Mouse (Mus musculus) forebrain, embryonic 13.5 days (tissue): Measurements from ENCODE around the gene Emp1. TPM values are rescaled to one million over a fixed set of nuclear protein-coding genes. Genes with fewer than 3 reads are reported as not detected.
A peak's percentile ranks its signal among the peaks of the same experiment; 100 is the strongest.

Experiments
- ATAC-seq: fragments of 200-750 bp; cut with Nextera tagmentation; 2 replicates; pipeline ENCODE4 v1.8.0; 2017
- H3K27ac ChIP-seq: fragments of 300-500 bp; sonication (generic); 2 replicates; pipeline ENCODE4 v1.5.1; 2015; ENCODE audit warnings: inconsistent platforms, mild to moderate bottlenecking, moderate library complexity
- H3K27me3 ChIP-seq: fragments of 300-500 bp; sonication (generic); 2 replicates; pipeline ENCODE4 v1.6.1; 2015; ENCODE audit warnings: mild to moderate bottlenecking, inconsistent platforms
- H3K36me3 ChIP-seq: fragments of 300-500 bp; sonication (generic); 2 replicates; pipeline ENCODE4 v1.6.1; 2015; ENCODE audit warnings: mild to moderate bottlenecking, inconsistent platforms; ENCODE audit not compliant: poor library complexity, severe bottlenecking
- H3K4me1 ChIP-seq: fragments of 300-500 bp; sonication (generic); 2 replicates; pipeline ENCODE4 v1.6.1; 2015; ENCODE audit warnings: inconsistent platforms
- H3K4me2 ChIP-seq: fragments of 300-500 bp; sonication (generic); 2 replicates; pipeline ENCODE4 v1.6.1; 2015; ENCODE audit warnings: inconsistent platforms, mild to moderate bottlenecking, moderate library complexity
- H3K4me3 ChIP-seq: fragments of 300-500 bp; sonication (generic); 2 replicates; pipeline ENCODE4 v1.5.1; 2015; ENCODE audit warnings: mild to moderate bottlenecking, inconsistent platforms
- H3K9ac ChIP-seq: fragments of 300-500 bp; sonication (generic); 2 replicates; pipeline ENCODE4 v1.6.1; 2015; ENCODE audit warnings: mild to moderate bottlenecking, inconsistent platforms
- H3K9me3 ChIP-seq: fragments of 300-500 bp; sonication (generic); replicated peaks from 2 replicates; pipeline ENCODE4 v1.6.1; 2016; ENCODE audit warnings: inconsistent platforms
- WGBS: fragments of 180-500 bp; shearing (Covaris S2); methylation state at CpG from one replicate; pipeline ENCODE4 v1.1.7; 2015; 5-methylcytosine and 5-hydroxymethylcytosine counted together
- polyA plus RNA-seq: library from polyadenylated mRNA; unstranded; fragments of >200 nt; fragmentation: Nextera tagmentation; extraction: Ambion mirVana; gene quantifications from 2 replicates; pipeline ENCODE4 v1.2.1, GENCODE M21; 2015

Gene Emp1
- polyA plus RNA-seq, 1 experiment from 2014 or later: 5.0 TPM

DNA sequence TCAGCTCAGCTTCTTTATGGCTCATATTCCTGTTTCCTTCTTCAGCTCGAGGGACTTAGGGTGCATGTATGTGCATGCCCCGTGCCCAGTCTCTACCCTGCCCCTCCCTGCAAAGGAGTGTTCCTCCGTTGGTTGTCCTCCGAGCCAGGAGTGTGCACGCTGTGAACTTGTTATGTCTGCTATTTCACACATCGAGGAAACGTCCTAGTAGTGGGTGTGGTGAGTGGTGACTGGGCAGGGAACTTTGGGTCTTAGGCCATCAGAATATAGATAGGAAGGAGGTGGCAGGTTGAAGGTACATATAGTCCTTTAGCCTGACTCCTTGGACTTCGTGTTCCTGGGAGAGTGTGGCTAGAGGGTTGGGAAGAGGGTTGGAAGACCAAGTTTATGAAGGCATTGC lies 26.4 kb downstream of the Emp1 start:
- ATAC-seq: no peak
- 83% methylated on average over 8 of the region's 8 CpGs for WGBS
- no peak overlapping the region for H3K9ac ChIP-seq

DNA sequence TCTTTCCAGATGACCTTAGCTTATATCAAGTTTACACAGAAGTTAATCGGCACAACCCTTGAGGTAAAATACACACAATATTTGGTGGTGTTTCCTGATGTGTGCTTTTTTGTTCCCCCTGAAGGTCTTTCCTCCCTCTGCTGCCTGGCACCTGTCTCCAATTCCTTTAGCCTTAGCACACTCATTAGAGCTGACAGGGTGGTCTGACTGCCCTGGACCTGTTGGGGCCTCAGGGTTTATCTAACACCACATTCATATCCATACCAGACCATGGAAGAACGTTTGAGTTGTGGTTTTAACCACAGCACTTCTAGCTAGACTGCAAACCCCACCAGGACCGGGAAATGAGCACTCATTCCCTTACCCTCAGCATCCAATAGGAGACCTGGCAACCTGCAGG lies 28.1 kb downstream of the Emp1 start:
- H3K4me1 ChIP-seq: no peaks in the 10 kb centered on the region
- H3K36me3 ChIP-seq: no peaks in the 10 kb centered on the region
- H3K9ac ChIP-seq: no peak overlapping the region
- 74% methylated on average over 3 of the region's 3 CpGs for WGBS
- no peaks in the 10 kb centered on the region for H3K27me3 ChIP-seq
- H3K9me3 ChIP-seq: no peaks in the 10 kb centered on the region
- no peak overlapping the region for H3K27ac ChIP-seq
- ATAC-seq: no peak
- H3K4me2 ChIP-seq: no peak overlapping the region
- no peak overlapping the region for H3K4me3 ChIP-seq

More for the DNA sequence above, 26.4 kb downstream of the Emp1 start:
- H3K4me2 ChIP-seq: no peak overlapping the region
- no peak overlapping the region for H3K4me3 ChIP-seq
- H3K4me1 ChIP-seq: no peaks in the 10 kb centered on the region
- H3K27me3 ChIP-seq: no peaks in the 10 kb centered on the region
- no peaks in the 10 kb centered on the region for H3K9me3 ChIP-seq
- H3K27ac ChIP-seq: no peak overlapping the region
- no peaks in the 10 kb centered on the region for H3K36me3 ChIP-seq

- Histone ChIP-seq H3K9ac (no peak overlapping the region), H3K9me3 (no peaks in the 10 kb centered on the region), H3K4me2 (no peak overlapping the region), H3K27ac (no peak overlapping the region), H3K4me3 (no peak overlapping the region), H3K4me1 (no peaks in the 10 kb centered on the region), H3K27me3 (no peaks in the 10 kb centered on the region), H3K36me3 (no peaks in the 10 kb centered on the region)
- 86% methylated on average over 8 of the region's 8 CpGs for WGBS
- no peak for ATAC-seq
Measured at GRCm38 (mm10) chr6:135395375-135395774, 33.0 kb downstream of the Emp1 start.

- no peak overlapping the region for H3K27ac ChIP-seq
- H3K4me2 ChIP-seq: no peak overlapping the region
- H3K9ac ChIP-seq: no peak overlapping the region
- no peak overlapping the region for H3K4me3 ChIP-seq
- no peaks in the 10 kb centered on the region for H3K4me1 ChIP-seq
- no peak for ATAC-seq
- no peaks in the 10 kb centered on the region for H3K9me3 ChIP-seq
- 82% methylated on average over 4 of the region's 4 CpGs for WGBS
- H3K27me3 ChIP-seq: no peaks in the 10 kb centered on the region
- H3K36me3 ChIP-seq: no peaks in the 10 kb centered on the region
Measured at GRCm38 (mm10) chr6:135397089-135397488, 34.7 kb downstream of the Emp1 start.

GRCm38 (mm10) chr6:135397788-135398187 lies 35.4 kb downstream of the Emp1 start:
- Histone ChIP-seq H3K27ac (no peak overlapping the region), H3K4me3 (no peak overlapping the region), H3K36me3 (no peaks in the 10 kb centered on the region), H3K9ac (no peak overlapping the region), H3K4me1 (no peaks in the 10 kb centered on the region), H3K4me2 (no peak overlapping the region), H3K9me3 (no peaks in the 10 kb centered on the region), H3K27me3 (no peaks in the 10 kb centered on the region)
- 89% methylated on average over 8 of the region's 8 CpGs for WGBS
- no peak for ATAC-seq

DNA sequence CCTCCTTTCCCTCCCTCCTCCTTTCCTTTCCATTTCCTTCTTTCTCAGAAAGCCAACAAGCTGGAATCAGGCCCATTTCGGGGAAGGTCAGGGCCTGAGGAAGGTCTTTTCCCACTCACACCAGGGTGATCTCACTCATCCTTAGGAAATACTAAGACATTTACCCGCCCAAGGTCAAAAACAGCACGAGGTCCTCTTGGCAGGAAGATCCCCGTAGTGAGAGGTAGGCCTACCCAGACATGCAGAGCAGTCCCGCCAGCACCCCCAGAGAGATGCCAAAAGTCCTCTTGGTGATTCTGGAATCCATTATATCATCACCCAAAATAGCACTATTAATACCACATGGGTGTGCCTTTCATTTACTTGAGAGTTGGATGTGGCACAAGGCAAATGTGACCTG lies 36.5 kb downstream of the Emp1 start:
- 79% methylated on average over 5 of the region's 5 CpGs for WGBS
- Histone ChIP-seq H3K27ac (no peak overlapping the region), H3K4me1 (no peaks in the 10 kb centered on the region), H3K4me3 (no peak overlapping the region), H3K4me2 (no peak overlapping the region), H3K27me3 (no peaks in the 10 kb centered on the region), H3K36me3 (no peaks in the 10 kb centered on the region), H3K9ac (no peak overlapping the region), H3K9me3 (no peaks in the 10 kb centered on the region)
- ATAC-seq: no peak

DNA sequence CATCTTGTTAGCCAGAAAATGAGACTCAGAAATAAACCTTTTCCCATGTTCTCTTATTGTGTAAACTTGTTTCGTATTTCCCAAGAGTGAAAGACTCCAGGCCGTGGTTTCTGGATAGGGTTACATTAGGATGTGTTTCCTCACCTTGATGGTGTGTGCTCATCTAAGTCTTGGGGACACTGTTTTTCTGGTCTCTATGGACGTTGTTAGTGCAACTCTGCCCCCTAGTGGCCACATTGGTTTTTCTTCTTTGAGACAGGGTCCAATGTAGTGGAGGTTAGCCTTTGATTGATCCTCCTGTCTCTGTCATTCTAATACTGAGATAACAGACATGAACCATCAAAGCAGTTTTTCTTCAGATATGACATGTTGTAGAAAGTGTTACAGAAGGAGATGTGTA lies 38.0 kb downstream of the Emp1 start:
- no peak overlapping the region for H3K4me3 ChIP-seq
- H3K9me3 ChIP-seq: no peaks in the 10 kb centered on the region
- peak; percentile 62; the same call in 1 of the 2 replicates for ATAC-seq
- no peak overlapping the region for H3K4me2 ChIP-seq
- 45% methylated on average over 3 of the region's 3 CpGs for WGBS
- no peaks in the 10 kb centered on the region for H3K36me3 ChIP-seq
- no peak overlapping the region for H3K9ac ChIP-seq
- no peak overlapping the region for H3K27ac ChIP-seq
- H3K27me3 ChIP-seq: no peaks in the 10 kb centered on the region
- no peaks in the 10 kb centered on the region for H3K4me1 ChIP-seq

GRCm38 (mm10) chr6:135405093-135405492 lies 42.7 kb downstream of the Emp1 start:
- Histone ChIP-seq H3K4me2 (no peak overlapping the region), H3K9ac (no peak overlapping the region), H3K4me3 (no peak overlapping the region), H3K4me1 (no peaks in the 10 kb centered on the region), H3K36me3 (no peaks in the 10 kb centered on the region), H3K27ac (no peak overlapping the region), H3K27me3 (no peaks in the 10 kb centered on the region), H3K9me3 (no peaks in the 10 kb centered on the region)
- 86% methylated on average over 11 of the region's 11 CpGs for WGBS
- no peak for ATAC-seq

DNA sequence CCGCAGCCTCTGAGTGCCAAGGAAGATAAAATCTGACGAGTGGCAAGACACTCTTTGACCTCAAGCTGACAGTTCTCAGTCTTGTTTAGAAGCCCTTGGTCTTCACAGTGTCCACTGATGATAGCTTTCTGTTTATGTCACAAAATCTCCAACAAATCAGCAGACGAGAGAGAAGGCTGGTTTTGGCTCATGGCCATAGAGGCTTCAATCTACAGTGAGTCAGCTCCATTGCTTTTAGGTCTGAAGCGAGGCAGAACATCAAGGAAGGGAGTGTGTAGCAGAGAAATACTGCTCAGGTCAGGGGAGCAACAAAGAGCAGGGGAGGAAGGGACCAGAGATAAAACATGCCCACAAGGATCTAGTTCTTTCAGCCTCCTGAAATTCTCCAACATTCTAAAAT lies 45.0 kb downstream of the Emp1 start:
- no peak for ATAC-seq
- Histone ChIP-seq H3K9ac (no peak overlapping the region), H3K36me3 (no peaks in the 10 kb centered on the region), H3K27me3 (no peaks in the 10 kb centered on the region), H3K4me1 (no peaks in the 10 kb centered on the region), H3K4me2 (no peak overlapping the region), H3K27ac (no peak overlapping the region), H3K4me3 (no peak overlapping the region), H3K9me3 (no peaks in the 10 kb centered on the region)
- WGBS: 72% methylated on average over 4 of the region's 4 CpGs

DNA sequence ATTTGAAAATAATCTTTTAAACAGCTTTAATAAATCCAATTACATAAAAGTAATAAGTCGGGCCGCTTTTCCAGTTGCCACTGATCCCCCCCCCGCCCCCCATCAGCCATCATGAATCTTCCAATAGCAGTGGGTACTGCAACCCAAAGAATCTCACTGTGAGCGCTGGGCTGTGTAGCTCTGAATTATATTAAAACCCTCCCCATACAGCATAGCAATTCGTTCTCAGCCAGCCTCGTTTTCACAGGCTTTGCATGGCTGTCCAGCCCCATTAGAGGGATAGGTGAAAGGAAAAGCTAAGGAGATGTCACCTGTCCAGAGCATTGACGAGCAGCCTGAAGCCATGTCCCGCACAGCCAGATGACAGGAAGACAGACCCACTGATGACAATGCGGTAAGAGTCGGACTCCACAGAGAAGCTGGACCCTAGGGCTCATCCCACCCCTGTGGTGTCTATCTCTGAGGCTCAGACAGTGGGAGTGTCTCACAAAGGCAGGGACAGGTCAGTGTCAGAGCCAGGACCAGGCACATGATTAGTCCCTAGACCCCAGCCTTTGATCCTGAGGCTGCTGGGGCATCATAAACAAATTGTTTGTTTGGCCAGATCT lies 49.5 kb downstream of the Emp1 start:
- Histone ChIP-seq H3K36me3 (no peaks in the 10 kb centered on the region), H3K27me3 (no peaks in the 10 kb centered on the region), H3K9me3 (no peaks in the 10 kb centered on the region), H3K4me3 (no peak overlapping the region), H3K4me1 (no peaks in the 10 kb centered on the region), H3K4me2 (no peak overlapping the region), H3K9ac (no peak overlapping the region), H3K27ac (no peak overlapping the region)
- no peak for ATAC-seq
- WGBS: 90% methylated on average over 10 of the region's 10 CpGs

- 87% methylated on average over 6 of the region's 6 CpGs for WGBS
- ATAC-seq: no peak
- no peak overlapping the region for H3K4me3 ChIP-seq
- H3K4me1 ChIP-seq: no peaks in the 10 kb centered on the region
- H3K36me3 ChIP-seq: no peaks in the 10 kb centered on the region
- H3K27me3 ChIP-seq: no peaks in the 10 kb centered on the region
- H3K9me3 ChIP-seq: no peaks in the 10 kb centered on the region
- no peak overlapping the region for H3K9ac ChIP-seq
- H3K27ac ChIP-seq: no peak overlapping the region
- no peak overlapping the region for H3K4me2 ChIP-seq
Measured at GRCm38 (mm10) chr6:135412649-135413048, 50.3 kb downstream of the Emp1 start.

DNA sequence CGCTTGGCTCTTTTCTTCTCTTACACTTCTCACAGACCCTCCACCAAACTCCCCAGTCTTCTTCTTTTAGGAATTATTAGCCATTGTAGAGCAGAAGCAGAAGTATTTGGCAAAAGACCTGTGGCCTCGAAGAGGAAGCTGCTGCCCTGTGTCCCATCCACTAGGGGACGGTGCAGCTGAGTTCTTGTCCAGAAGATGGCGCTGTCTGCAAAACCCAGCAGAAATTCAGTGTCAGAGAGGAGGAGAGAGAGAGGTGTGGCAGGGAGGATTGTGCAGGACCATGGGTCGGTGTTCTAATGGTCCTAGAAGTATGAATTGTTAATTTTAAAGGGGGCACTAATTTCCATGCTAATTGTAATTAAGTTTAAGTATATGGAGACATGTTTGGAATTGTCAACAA lies 55.1 kb downstream of the Emp1 start:
- no peak overlapping the region for H3K4me2 ChIP-seq
- 28% methylated on average over 5 of the region's 5 CpGs for WGBS
- no peaks in the 10 kb centered on the region for H3K4me1 ChIP-seq
- no peak overlapping the region for H3K4me3 ChIP-seq
- no peaks in the 10 kb centered on the region for H3K27me3 ChIP-seq
- no peak overlapping the region for H3K27ac ChIP-seq
- no peak overlapping the region for H3K9ac ChIP-seq
- no peaks in the 10 kb centered on the region for H3K9me3 ChIP-seq
- no peaks in the 10 kb centered on the region for H3K36me3 ChIP-seq
- peak; percentile 50; the same call in 1 of the 2 replicates for ATAC-seq

- no peak overlapping the region for H3K9ac ChIP-seq
- H3K4me1 ChIP-seq: no peaks in the 10 kb centered on the region
- H3K4me3 ChIP-seq: no peak overlapping the region
- ATAC-seq: no peak
- H3K27ac ChIP-seq: no peak overlapping the region
- H3K27me3 ChIP-seq: no peaks in the 10 kb centered on the region
- H3K9me3 ChIP-seq: 0 out of 2 replicates have a peak, but pooled peaks cover 5% of the 10 kb centered on the region
- H3K36me3 ChIP-seq: no peaks in the 10 kb centered on the region
- 87% methylated on average over 8 of the region's 8 CpGs for WGBS
- H3K4me2 ChIP-seq: no peak overlapping the region
Measured at GRCm38 (mm10) chr6:135418223-135418824, 56.0 kb downstream of the Emp1 start.
